Mouse (Mus musculus) hematopoietic multipotent progenitor cell, adult 10-12 weeks (in vitro differentiated cells): ENCODE results near the gene Nudt16. TPM values are rescaled to one million over a fixed set of nuclear protein-coding genes. Genes with fewer than 3 reads are reported as not detected.

Experiments used
- polyA plus RNA-seq: library from polyadenylated mRNA; stranded (reverse); fragments of >175 nt; gene quantifications from 2 replicates; pipeline ENCODE4 v1.2.3, GENCODE M21; 2012; ENCODE audit warnings: low replicate concordance

The Nudt16 gene
- 27.8 and 74.3 TPM in 2 replicates for polyA plus RNA-seq

DNA sequence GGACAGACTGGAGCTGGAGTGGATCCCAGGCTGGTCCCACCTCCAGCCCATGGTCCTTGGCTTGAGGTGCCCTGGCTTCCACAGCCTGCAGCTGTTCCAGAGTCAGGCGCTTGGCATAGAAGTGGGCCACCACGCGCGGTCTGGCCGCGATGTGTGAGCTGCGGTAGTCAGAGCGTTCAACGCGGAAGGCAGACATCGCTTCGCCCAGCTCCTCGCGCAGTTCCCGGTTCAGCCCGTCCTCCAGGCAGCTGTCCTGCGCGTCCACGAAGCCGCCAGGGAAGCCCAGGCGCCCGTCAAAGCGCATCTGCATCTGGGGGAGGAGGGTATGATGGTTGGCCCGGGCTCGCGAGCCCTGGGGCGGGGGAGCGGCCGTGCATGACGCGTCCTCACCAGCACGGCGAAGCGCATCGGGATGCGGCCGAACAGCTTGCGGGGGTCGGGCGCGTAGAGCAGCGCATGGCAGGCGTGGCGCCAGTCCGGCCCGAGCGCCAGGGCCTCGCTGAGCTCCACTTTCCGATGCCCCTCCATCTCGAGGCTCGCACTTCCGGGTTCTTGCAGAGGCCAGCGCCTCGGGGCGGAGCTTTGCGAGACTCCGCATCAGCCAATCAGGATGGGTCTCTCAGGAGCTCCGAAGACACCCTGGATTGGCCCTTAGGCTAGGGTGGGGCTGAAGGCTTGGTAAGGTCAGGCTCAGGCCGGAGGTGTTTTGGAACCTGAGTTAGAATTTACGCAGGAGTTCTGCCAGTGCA is at the start of gene Nudt16:
Gene Nudt16, minus strand, starts transcription at position 572 of the 749 bp plus-strand sequence.

DNA sequence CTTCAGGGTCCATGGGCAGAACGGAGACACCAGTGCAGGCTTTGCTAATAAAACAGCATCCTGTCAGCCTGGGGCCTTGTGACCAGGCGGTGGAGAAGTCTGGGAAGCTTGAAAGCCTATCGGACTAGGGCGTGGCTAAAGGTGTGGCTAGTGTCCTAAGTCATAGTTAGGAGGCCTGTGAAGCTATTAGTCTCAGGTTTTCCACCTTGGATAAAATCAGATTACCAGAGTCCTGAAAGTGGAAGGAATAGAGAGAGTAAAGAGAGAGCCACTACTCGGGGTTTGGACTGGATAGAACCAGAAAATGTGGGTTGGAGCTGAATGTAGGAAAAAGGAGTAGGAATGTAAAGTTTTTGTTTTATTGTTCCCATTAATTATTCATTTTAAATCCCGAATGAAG is 13.4 kb upstream of the Nudt16 start, which contains the start of gene 1700080E11Rik:
Gene 1700080E11Rik, minus strand, starts transcription at position 101 of the 400 bp plus-strand sequence.

Other genes with a start within 250 kb of the Nudt16 start
- gene Mrpl3, start 78.6 kb downstream of the Nudt16 start, polyA plus RNA-seq: 16.4 and 21.5 TPM in 2 replicates
- not detected in 2 replicates for gene 1700080E11Rik, start 13.3 kb upstream of the Nudt16 start, polyA plus RNA-seq